Mouse (Mus musculus): Measurements from ENCODE around the gene Endov. TPM values are rescaled to one million over a fixed set of nuclear protein-coding genes. Genes with fewer than 3 reads are reported as not detected.

The Endov gene
- polyA plus RNA-seq, 1 experiment, result 16.6 TPM

DNA sequence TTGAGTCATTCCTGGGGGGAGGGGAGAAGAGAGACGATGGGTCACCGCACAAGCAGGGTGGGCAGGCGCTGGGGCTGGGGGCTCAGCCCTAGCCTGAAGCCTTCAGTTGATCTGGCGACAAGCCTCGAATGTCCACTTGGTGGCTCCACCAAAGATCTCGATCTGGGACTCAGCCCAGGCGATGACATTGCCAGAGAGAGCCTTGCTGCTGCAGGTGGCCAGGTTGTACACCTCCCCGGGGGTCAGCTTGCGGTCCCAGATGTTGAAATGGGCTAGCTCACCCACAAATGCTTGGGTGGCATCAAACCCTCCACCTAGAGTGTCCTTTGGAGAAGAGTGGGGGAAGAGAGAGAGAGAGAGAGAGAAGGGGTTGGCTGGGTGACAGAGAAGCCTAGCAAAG is 51.2 kb downstream of the Endov start:
- H3K36me3 ChIP-seq (ENCODE audit: control insufficient read depth, insufficient read depth), result no peaks in the 10 kb centered on the region
- TF ChIP-seq USF1 (IDR thresholded peaks at IDR 0.05; ENCODE audit: low read depth) (no peak), TCF3 (IDR thresholded peaks at IDR 0.05; ENCODE audit: insufficient read length, low read depth) (no peak), MYOD1 (IDR thresholded peaks at IDR 0.05; ENCODE audit: control insufficient read depth in 1 of 3, insufficient read length in 2 of 3, low read depth in 2 of 3) (no peak), REST (IDR thresholded peaks at IDR 0.05; ENCODE audit: insufficient read depth, insufficient read length) (no peak), MAX (IDR thresholded peaks at IDR 0.05; ENCODE audit: low read depth) (no peak)
- no peak overlapping the region for H3K4me3 ChIP-seq
- H3ac ChIP-seq (ENCODE audit: control insufficient read depth, insufficient read length), result no peak overlapping the region
- no peak overlapping the region for H3K4me2 ChIP-seq (ENCODE audit: low read depth)
- H3K79me2 ChIP-seq (ENCODE audit: control insufficient read depth, insufficient read depth), result no peaks in the 10 kb centered on the region
- peaks cover 9% of the 10 kb centered on the region for H3K27me3 ChIP-seq (ENCODE audit: control insufficient read depth, insufficient read depth, insufficient read length)

DNA sequence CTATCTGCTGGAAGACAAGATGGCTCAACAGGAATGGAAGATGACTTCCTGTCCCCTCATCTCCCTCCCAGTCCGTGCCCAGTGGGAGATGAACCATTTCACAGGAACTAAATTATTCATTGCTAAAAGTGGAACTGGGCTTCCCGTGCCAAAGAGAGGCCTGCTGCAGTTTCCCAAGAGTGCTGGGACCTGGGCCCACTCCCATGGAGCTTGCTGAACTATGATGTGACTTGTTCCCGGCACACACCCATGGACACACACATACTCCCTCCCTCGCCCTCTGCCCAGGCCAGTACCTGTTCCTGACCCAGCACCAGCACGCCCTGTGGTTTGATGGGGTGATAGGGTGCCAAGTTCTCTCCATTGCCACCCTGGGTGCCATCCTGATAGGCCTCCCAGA is 51.7 kb downstream of the Endov start:
- no peak overlapping the region for H3K4me3 ChIP-seq
- no peaks in the 10 kb centered on the region for H3K79me2 ChIP-seq (ENCODE audit: control insufficient read depth, insufficient read depth)
- TF ChIP-seq TCF3 (IDR thresholded peaks at IDR 0.05; ENCODE audit: insufficient read length, low read depth) (no peak), REST (IDR thresholded peaks at IDR 0.05; ENCODE audit: insufficient read depth, insufficient read length) (no peak)
- H3K4me2 ChIP-seq (ENCODE audit: low read depth), result no peak overlapping the region
- H3ac ChIP-seq (ENCODE audit: control insufficient read depth, insufficient read length), result no peak overlapping the region
- peaks cover 14% of the 10 kb centered on the region for H3K27me3 ChIP-seq (ENCODE audit: control insufficient read depth, insufficient read depth, insufficient read length)
- H3K36me3 ChIP-seq (ENCODE audit: control insufficient read depth, insufficient read depth), result no peaks in the 10 kb centered on the region

DNA sequence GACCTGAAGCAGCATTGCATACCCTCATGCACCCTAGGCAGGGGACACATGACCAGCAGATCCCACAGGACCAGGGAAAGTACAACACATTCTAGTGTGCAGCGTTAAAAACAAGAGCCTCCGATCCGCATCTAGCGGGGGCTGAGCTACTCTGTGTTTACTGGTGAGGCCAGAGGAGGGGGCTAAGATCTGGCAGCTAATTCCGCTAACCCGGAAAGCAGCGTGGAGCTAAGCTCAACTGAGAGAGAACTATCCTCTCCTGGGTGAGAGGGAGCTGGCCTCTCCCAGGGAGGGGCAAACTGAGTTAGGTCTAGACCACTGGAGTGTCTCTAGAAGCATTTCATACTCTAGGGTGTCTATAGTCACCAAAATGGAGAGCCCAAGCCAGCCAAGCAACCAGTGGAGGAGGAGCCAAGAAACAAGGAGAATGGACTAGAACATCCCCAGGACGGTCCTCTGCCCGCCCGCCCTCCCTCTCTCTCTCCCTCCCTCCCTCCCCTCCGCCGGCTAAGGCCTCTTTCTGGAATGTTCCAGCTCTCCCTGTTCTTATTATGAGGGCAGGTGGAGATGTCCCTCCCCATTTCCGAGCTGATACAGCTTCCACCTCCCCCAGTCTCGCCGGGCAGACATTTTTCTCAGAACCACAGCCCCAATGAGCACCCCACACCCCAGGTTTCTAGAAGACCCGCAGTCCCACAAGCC is 52.8 kb downstream of the Endov start:
- TF ChIP-seq MYOD1 (IDR thresholded peaks at IDR 0.05; ENCODE audit: control insufficient read depth in 1 of 3, insufficient read length in 2 of 3, low read depth in 2 of 3) (no peak), TCF3 (IDR thresholded peaks at IDR 0.05; ENCODE audit: insufficient read length, low read depth) (no peak), CEBPB (IDR thresholded peaks at IDR 0.05; ENCODE audit: insufficient read depth, poor library complexity, severe bottlenecking) (no peak), TCF12 (IDR thresholded peaks at IDR 0.05; ENCODE audit: insufficient read depth, poor library complexity, severe bottlenecking) (no peak), REST (IDR thresholded peaks at IDR 0.05; ENCODE audit: insufficient read depth, insufficient read length) (no peak), POLR2A (IDR thresholded peaks at IDR 0.05; ENCODE audit: insufficient read length, low read depth) (no peak), MYOG (IDR thresholded peaks at IDR 0.05; ENCODE audit: control insufficient read depth in 1 of 3, insufficient read depth in 1 of 3, insufficient read length in 2 of 3, low read depth in 2 of 3) (no peak), E2F4 (IDR thresholded peaks at IDR 0.05; ENCODE audit: insufficient read depth) (no peak)
- Histone ChIP-seq H3K27me3 (ENCODE audit: control insufficient read depth, insufficient read depth, insufficient read length) (peaks cover 25% of the 10 kb centered on the region), H3ac (ENCODE audit: control insufficient read depth, insufficient read length) (no peak overlapping the region), H3K4me3 (no peak overlapping the region), H3K36me3 (ENCODE audit: control insufficient read depth, insufficient read depth) (no peaks in the 10 kb centered on the region), H3K4me2 (ENCODE audit: low read depth) (no peak overlapping the region), H3K79me2 (ENCODE audit: control insufficient read depth, insufficient read depth) (no peaks in the 10 kb centered on the region)

DNA sequence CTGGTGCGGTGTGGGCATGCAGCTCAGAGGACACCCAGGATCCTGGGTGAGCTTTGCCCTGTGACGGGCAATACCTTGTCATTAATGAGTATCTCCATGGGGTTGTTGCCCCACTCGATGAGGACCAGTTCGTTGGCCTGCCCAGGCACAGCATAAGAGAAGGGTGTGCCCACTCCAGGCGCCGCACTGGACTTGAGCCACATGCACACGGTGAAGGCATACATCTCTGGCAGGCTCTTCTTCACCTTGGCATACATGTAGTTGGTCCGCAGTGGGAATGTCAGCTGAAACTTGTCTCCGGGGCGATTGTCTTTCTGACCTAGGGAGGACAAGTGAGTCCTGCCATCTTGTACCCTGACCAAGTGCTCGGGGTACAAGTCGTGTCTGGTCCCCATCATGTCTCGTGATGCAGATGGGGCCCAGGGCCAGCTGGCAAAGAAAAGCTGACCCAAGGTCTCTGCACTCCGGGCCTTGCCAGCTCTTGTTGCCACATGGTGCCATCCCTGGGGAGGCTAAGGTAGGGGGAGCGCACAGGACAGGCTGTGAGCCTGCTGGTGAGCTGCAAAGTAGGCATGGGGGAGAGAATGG is 53.5 kb downstream of the Endov start:
- no peak overlapping the region for H3ac ChIP-seq (ENCODE audit: control insufficient read depth, insufficient read length)
- no peak for TF ChIP-seq POLR2A (IDR thresholded peaks at IDR 0.05; ENCODE audit: insufficient read length, low read depth)
- no peak for TF ChIP-seq MYOG (IDR thresholded peaks at IDR 0.05; ENCODE audit: control insufficient read depth in 1 of 3, insufficient read depth in 1 of 3, insufficient read length in 2 of 3, low read depth in 2 of 3)
- no peak for TF ChIP-seq TCF3 (IDR thresholded peaks at IDR 0.05; ENCODE audit: insufficient read length, low read depth)
- no peak for TF ChIP-seq USF1 (IDR thresholded peaks at IDR 0.05; ENCODE audit: low read depth)
- TF ChIP-seq SRF (IDR thresholded peaks at IDR 0.05; ENCODE audit: control insufficient read depth, insufficient read length, low read depth), result no peak
- no peak for TF ChIP-seq REST (IDR thresholded peaks at IDR 0.05; ENCODE audit: insufficient read depth, insufficient read length)
- no peak for TF ChIP-seq MYOD1 (IDR thresholded peaks at IDR 0.05; ENCODE audit: control insufficient read depth in 1 of 3, insufficient read length in 2 of 3, low read depth in 2 of 3)
- TF ChIP-seq TCF12 (IDR thresholded peaks at IDR 0.05; ENCODE audit: insufficient read depth, poor library complexity, severe bottlenecking), result no peak
- no peak for TF ChIP-seq MAX (IDR thresholded peaks at IDR 0.05; ENCODE audit: low read depth)
- no peaks in the 10 kb centered on the region for H3K36me3 ChIP-seq (ENCODE audit: control insufficient read depth, insufficient read depth)
- H3K27me3 ChIP-seq (ENCODE audit: control insufficient read depth, insufficient read depth, insufficient read length), result peaks cover 32% of the 10 kb centered on the region
- H3K79me2 ChIP-seq (ENCODE audit: control insufficient read depth, insufficient read depth), result no peaks in the 10 kb centered on the region
- no peak overlapping the region for H3K4me3 ChIP-seq
- no peak overlapping the region for H3K4me2 ChIP-seq (ENCODE audit: low read depth)

DNA sequence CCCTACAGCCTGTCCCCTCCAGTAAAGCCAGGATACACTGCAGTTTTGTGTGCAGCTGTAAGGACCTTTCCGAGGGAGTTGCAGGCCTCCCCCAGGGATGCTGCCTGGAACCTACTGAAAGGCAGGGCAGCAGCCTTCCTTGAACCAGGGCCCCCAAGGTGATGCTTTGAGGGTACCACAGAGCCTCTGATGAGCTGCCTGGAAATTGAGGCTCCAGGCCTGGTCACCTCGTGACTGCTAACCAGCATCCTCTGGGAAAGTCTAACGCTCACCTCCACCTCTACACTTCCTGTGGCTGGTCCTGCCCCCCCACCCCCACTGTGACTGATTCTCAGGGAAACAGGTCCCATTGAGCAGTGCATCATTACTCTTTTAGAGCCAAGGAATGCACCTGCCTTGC is 54.1 kb downstream of the Endov start:
- Histone ChIP-seq H3K79me2 (ENCODE audit: control insufficient read depth, insufficient read depth) (no peaks in the 10 kb centered on the region), H3ac (ENCODE audit: control insufficient read depth, insufficient read length) (no peak overlapping the region), H3K36me3 (ENCODE audit: control insufficient read depth, insufficient read depth) (no peaks in the 10 kb centered on the region), H3K4me2 (ENCODE audit: low read depth) (peak overlapping the region; percentile 98), H3K4me3 (peak overlapping the region; percentile 8), H3K27me3 (ENCODE audit: control insufficient read depth, insufficient read depth, insufficient read length) (peaks cover 34% of the 10 kb centered on the region)
- no peak for TF ChIP-seq USF1 (IDR thresholded peaks at IDR 0.05; ENCODE audit: low read depth)
- no peak for TF ChIP-seq REST (IDR thresholded peaks at IDR 0.05; ENCODE audit: insufficient read depth, insufficient read length)
- no peak for TF ChIP-seq MAX (IDR thresholded peaks at IDR 0.05; ENCODE audit: low read depth)
- TF ChIP-seq CEBPB (IDR thresholded peaks at IDR 0.05; ENCODE audit: insufficient read depth, poor library complexity, severe bottlenecking), result no peak
- TF ChIP-seq TCF12 (IDR thresholded peaks at IDR 0.05; ENCODE audit: insufficient read depth, poor library complexity, severe bottlenecking), result no peak
- no peak for TF ChIP-seq SRF (IDR thresholded peaks at IDR 0.05; ENCODE audit: control insufficient read depth, insufficient read length, low read depth)
- TF ChIP-seq MYOD1 (IDR thresholded peaks at IDR 0.05; ENCODE audit: control insufficient read depth in 1 of 3, insufficient read length in 2 of 3, low read depth in 2 of 3), result no peak
- TF ChIP-seq E2F4 (IDR thresholded peaks at IDR 0.05; ENCODE audit: insufficient read depth), result no peak
- TF ChIP-seq POLR2A (IDR thresholded peaks at IDR 0.05; ENCODE audit: insufficient read length, low read depth), result no peak
- no peak for TF ChIP-seq TCF3 (IDR thresholded peaks at IDR 0.05; ENCODE audit: insufficient read length, low read depth)
- TF ChIP-seq MYOG (IDR thresholded peaks at IDR 0.05; ENCODE audit: control insufficient read depth in 1 of 3, insufficient read depth in 1 of 3, insufficient read length in 2 of 3, low read depth in 2 of 3), result no peak
- no peak for TF ChIP-seq POLR2AphosphoS2 (IDR thresholded peaks at IDR 0.05; ENCODE audit: insufficient read length, low read depth)

All from myocyte (in vitro differentiated cells).